Mouse (Mus musculus): ENCODE data around the gene Gm45234.

DNA sequence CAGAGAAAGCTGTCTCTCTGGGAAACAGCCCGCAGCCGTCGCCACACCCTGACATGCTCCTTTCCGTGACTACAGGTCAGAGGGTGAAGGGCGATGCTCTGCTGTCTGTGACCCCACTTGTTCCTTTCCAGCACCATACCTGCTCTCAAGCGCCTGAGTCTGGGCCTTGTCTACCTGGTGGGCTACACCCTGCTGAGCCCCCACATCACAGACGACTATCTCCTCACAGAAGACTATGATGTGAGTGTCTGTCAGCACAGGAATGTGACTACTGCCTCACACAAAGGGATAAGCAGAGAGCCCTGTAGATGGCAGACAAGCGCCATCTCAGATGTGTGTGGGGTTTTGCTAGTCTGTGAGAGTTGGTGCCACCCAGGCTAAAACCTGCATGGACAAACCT lies 54.5 kb downstream of the Gm45234 start:
- TF ChIP-seq ELF1 (IDR thresholded peaks at IDR 0.05; ENCODE audit: low read depth, low read length): no peak
- TF ChIP-seq CTCF (conservative IDR thresholded peaks at IDR 0.05 in 1 of 2, IDR thresholded peaks at IDR 0.05 in 1 of 2; ENCODE audit: low read depth in 2 of 2, low read length in 2 of 2): peak in 1 of 2 experiments; percentile 51; a peak in 2 of 4 replicates
- 0 out of 2 replicates have a peak, but pooled peaks have one; percentile 14 for TF ChIP-seq POLR2A (IDR thresholded peaks at IDR 0.05; ENCODE audit: low read depth, low read length)
- TF ChIP-seq USF1 (IDR thresholded peaks at IDR 0.05; ENCODE audit: low read depth, low read length): no peak
- TF ChIP-seq MAX (IDR thresholded peaks at IDR 0.05; ENCODE audit: low read length): no peak
- no peak for TF ChIP-seq CHD1 (IDR thresholded peaks at IDR 0.05; ENCODE audit: low read depth, low read length)

Measured in CH12.LX (cell line).